Mouse (Mus musculus): ENCODE measurements around the gene Spo11.

DNA sequence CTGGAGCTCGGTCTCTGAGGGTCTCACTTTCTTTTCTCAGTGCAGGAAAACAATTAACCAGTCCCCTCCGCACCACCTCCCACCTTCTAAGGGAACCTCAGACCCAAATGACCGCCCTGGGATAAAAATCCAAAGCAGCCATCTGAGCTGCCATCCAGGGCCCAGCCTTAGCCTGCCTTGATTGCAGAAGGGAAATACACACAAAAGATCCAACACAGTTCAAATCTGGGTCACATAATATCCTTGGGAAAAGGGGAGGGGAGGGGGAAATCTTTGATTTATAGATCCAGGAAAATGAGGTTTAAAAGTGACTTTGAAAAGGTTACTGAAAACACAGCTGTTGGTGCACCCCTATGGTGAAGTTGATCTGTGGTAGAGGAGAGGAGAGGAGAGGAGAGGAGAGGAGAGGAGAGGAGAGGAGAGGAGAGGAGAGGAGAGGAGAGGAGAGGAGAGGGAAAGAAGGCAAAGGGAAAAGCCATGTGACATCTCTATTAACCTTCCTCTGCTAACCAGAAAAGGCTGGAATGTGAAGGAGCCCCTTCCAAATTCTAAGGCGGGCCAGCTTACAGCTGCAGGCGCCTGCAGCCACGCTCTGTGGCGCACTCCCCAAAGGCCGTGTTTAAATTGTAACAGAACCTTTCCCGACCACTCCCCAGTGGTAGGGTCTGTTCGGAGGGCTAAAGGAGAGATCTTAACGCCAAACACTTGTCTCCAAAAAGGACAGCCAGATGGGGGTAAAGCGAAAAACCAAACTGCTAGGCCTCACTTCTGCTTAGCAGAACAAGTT, 41.5 kb upstream of the Spo11 start:
- no peak for TF ChIP-seq CTCF (IDR thresholded peaks at IDR 0.05; ENCODE audit: low read depth)
- TF ChIP-seq EP300 (IDR thresholded peaks at IDR 0.05; ENCODE audit: low read depth): no peak
